Mouse (Mus musculus): Measurements from ENCODE around the gene Clock.

The Clock gene

GRCm38 (mm10) chr5:76304452-76305341 is at the start of gene Clock:
Gene Clock, minus strand, starts transcription at chr5:76304792.
- in situ Hi-C loops (cut with MboI, MseI): no loop called here

- in situ Hi-C loops (cut with MboI, MseI): no loop called here
Measured at GRCm38 (mm10) chr5:76351953-76352611, 47.5 kb upstream of the Clock start.

- in situ Hi-C loops (cut with MboI, MseI): no loop called here
Measured at GRCm38 (mm10) chr5:76351537-76351936, 46.9 kb upstream of the Clock start.

GRCm38 (mm10) chr5:76346137-76346536 is 41.5 kb upstream of the Clock start:
- in situ Hi-C loops (cut with MboI, MseI): no loop called here

GRCm38 (mm10) chr5:76340931-76341330 is 36.3 kb upstream of the Clock start:
- in situ Hi-C loops (cut with MboI, MseI): no loop called here

- in situ Hi-C loops (cut with MboI, MseI): no loop called here
Measured at GRCm38 (mm10) chr5:76337100-76337499, 32.5 kb upstream of the Clock start.

GRCm38 (mm10) chr5:76333833-76334232 is 29.2 kb upstream of the Clock start:
- in situ Hi-C loops (cut with MboI, MseI): no loop called here

- in situ Hi-C loops (cut with MboI, MseI): no loop called here
Measured at GRCm38 (mm10) chr5:76330953-76331352, 26.4 kb upstream of the Clock start, which contains the start of gene Pdcl2. Gene Pdcl2, minus strand, starts transcription at chr5:76331156.

GRCm38 (mm10) chr5:76327296-76327695 is 22.7 kb upstream of the Clock start:
- in situ Hi-C loops (cut with MboI, MseI): no loop called here

- in situ Hi-C loops (cut with MboI, MseI): no loop called here
Measured at GRCm38 (mm10) chr5:76325113-76325512, 20.5 kb upstream of the Clock start.

GRCm38 (mm10) chr5:76321249-76322196 is 16.9 kb upstream of the Clock start:
- in situ Hi-C loops (cut with MboI, MseI): no loop called here

- in situ Hi-C loops (cut with MboI, MseI): no loop called here
Measured at GRCm38 (mm10) chr5:76308206-76308605, 3.6 kb upstream of the Clock start.

- in situ Hi-C loops (cut with MboI, MseI): no loop called here
Measured at GRCm38 (mm10) chr5:76306261-76306660, 1.7 kb upstream of the Clock start.

GRCm38 (mm10) chr5:76305616-76306015 is 1.0 kb upstream of the Clock start:
- in situ Hi-C loops (cut with MboI, MseI): no loop called here

- in situ Hi-C loops (cut with MboI, MseI): no loop called here
Measured at GRCm38 (mm10) chr5:76303745-76304451, 694 bp downstream of the Clock start.

GRCm38 (mm10) chr5:76303379-76303744 is 1.2 kb downstream of the Clock start:
- in situ Hi-C loops (cut with MboI, MseI): no loop called here

- in situ Hi-C loops (cut with MboI, MseI): no loop called here
Measured at GRCm38 (mm10) chr5:76302009-76302408, 2.6 kb downstream of the Clock start.

GRCm38 (mm10) chr5:76289234-76289691 is 15.3 kb downstream of the Clock start:
- in situ Hi-C loops (cut with MboI, MseI): no loop called here

- in situ Hi-C loops (cut with MboI, MseI): no loop called here
Measured at GRCm38 (mm10) chr5:76288256-76288655, 16.3 kb downstream of the Clock start.

GRCm38 (mm10) chr5:76287062-76287461 is 17.5 kb downstream of the Clock start:
- in situ Hi-C loops (cut with MboI, MseI): no loop called here

- in situ Hi-C loops (cut with MboI, MseI): no loop called here
Measured at GRCm38 (mm10) chr5:76285699-76286098, 18.9 kb downstream of the Clock start.

All from T-helper 2 cell (primary cell).